Mouse (Mus musculus) brain, embryonic 14.5 days (tissue): ENCODE measurements around the gene Pigp.

ENCODE experiments used
- CTCF ChIP-seq: fragments of 200-500 bp; IDR thresholded peaks from 2 replicates; pipeline ENCODE4 v1.5.1; 2012; ENCODE audit warnings: inconsistent platforms, mild to moderate bottlenecking, moderate library complexity, borderline replicate concordance; ENCODE audit not compliant: insufficient read depth, insufficient read length; ENCODE audit errors: extremely low read depth
- POLR2A ChIP-seq: fragments of 200-500 bp; IDR thresholded peaks from 2 replicates; pipeline ENCODE4 v1.6.1; 2012; ENCODE audit warnings: mild to moderate bottlenecking, inconsistent platforms, borderline replicate concordance; ENCODE audit not compliant: poor library complexity, insufficient read depth, insufficient read length, severe bottlenecking; ENCODE audit errors: extremely low read depth

GRCm38 (mm10) chr16:94311931-94312330 is 59.7 kb downstream of the Pigp start:
- TF ChIP-seq CTCF = no peak
- TF ChIP-seq POLR2A = no peak
